In the genomic region with DNA sequence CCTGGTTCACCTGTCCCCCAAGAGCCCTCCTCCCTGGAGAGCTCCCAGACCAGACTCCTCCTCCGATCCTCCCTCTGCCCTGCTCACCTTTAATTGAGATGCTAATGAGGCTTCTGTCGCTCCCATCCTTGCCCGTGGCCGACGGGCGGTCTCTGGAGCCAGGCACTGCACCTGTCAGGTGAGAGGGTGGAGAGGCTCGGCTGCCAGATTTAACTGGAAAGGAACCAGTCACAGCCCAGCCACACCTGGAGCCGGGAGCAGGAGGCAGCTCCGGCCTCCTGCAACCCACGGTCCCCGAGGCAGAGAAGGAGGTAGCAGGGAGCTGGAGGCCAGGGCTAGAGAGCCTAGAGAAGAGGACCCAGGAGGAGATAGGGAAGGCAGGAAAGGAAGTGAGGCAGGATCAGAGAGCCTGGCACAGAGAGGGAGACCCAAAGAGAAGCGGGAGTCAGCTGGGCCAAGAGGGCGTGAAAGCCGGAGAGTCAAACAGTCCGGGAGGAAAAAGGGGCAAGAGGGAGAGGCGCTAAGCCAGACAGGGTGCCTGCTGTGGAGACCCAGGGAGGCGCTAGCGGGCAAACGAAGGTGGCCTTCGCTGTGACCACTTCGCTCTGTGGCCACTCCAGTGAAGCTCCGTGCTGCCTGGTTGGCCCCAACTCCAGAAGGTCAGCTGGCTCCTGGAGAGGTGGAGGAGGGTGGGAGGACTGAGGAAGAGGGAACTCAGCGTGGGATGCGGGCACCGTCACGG, we compare ENCODE assay signal across 10 mouse cellular contexts. TPM values are rescaled to one million over a fixed set of nuclear protein-coding genes. Genes with fewer than 3 reads are reported as not detected.
A peak's percentile ranks its signal among the peaks of the same experiment; 100 is the strongest.
DNase-seq lines count a peak whose midpoint lies in the region; ATAC-seq and TF ChIP-seq lines count a peak whose summit lies in the region.
"Had no signal": no experiment of that assay in that cellular context is flagged by ENCODE, and none has a peak within 500 bp of the region (broad histone marks: within the 10 kb centered on the region; RNA-seq: fewer than 3 reads in every experiment).

No protein-coding gene starts in this region.

- no peak for ATAC-seq in megakaryocyte, adult 5-6 weeks (ENCODE audit: poor library complexity, severe bottlenecking)
- ATAC-seq in intestine, embryonic 15.5 days = 0 out of 2 replicates have a peak, but pooled peaks have one; percentile 19
- ATAC-seq in midbrain, postnatal 0 days (ENCODE audit: low FRiP score) = no peak

- H3K9ac ChIP-seq in intestine, embryonic 15.5 days = no peak overlapping the region
- no peak overlapping the region for H3K9ac ChIP-seq in midbrain, postnatal 0 days (replicated peaks; ENCODE audit: low read length, poor library complexity, severe bottlenecking)

- H3K9me3 ChIP-seq in megakaryocyte, embryonic 14.5 days = no peaks in the 10 kb centered on the region
- no peaks in the 10 kb centered on the region for H3K9me3 ChIP-seq in intestine, embryonic 15.5 days
- no peaks in the 10 kb centered on the region for H3K9me3 ChIP-seq in midbrain, postnatal 0 days (ENCODE audit: low read length)

- no peak overlapping the region for H3K27ac ChIP-seq in intestine, embryonic 15.5 days
- no peak overlapping the region for H3K27ac ChIP-seq in midbrain, postnatal 0 days (ENCODE audit: low read depth, low read length)

- 21% methylated on average over 26 of the region's 26 CpGs for WGBS in intestine, embryonic 15.5 days
- 10% methylated on average over 26 of the region's 26 CpGs for WGBS in midbrain, postnatal 0 days

- peak overlapping the region; percentile 40 for H3K4me3 ChIP-seq in megakaryocyte, embryonic 14.5 days (replicated peaks)
- no peak overlapping the region for H3K4me3 ChIP-seq in intestine, embryonic 15.5 days (replicated peaks)
- no peak overlapping the region for H3K4me3 ChIP-seq in midbrain, postnatal 0 days (ENCODE audit: low read depth, low read length)

- H3K36me3 ChIP-seq in megakaryocyte, embryonic 14.5 days (replicated peaks; ENCODE audit: low read length) = no peaks in the 10 kb centered on the region
- no peaks in the 10 kb centered on the region for H3K36me3 ChIP-seq in intestine, embryonic 15.5 days
- no peaks in the 10 kb centered on the region for H3K36me3 ChIP-seq in midbrain, postnatal 0 days (ENCODE audit: insufficient read depth, low read length)

- DNase-seq in kidney, postnatal 4 days = peak; percentile 39 to 59
- no peak for DNase-seq in midbrain, postnatal 0 days (ENCODE audit: low spot score)
- DNase-seq in cerebellum, adult 18-20 months = no peak
- DNase-seq in gastrocnemius, postnatal 4 days (ENCODE audit: low spot score in 2 of 2) = no peak
- no peak for DNase-seq in cerebellum, postnatal 25 days
- DNase-seq: gastrocnemius, postnatal 14 days; left cerebral cortex, postnatal 4 days had no signal

- H3K27me3 ChIP-seq in megakaryocyte, embryonic 14.5 days (replicated peaks) = peaks cover 79% of the 10 kb centered on the region
- H3K27me3 ChIP-seq in intestine, embryonic 15.5 days (replicated peaks) = peaks cover 20% of the 10 kb centered on the region
- H3K27me3 ChIP-seq in midbrain, postnatal 0 days (ENCODE audit: insufficient read depth, low read length) = peaks cover 14% of the 10 kb centered on the region

- H3K4me1 ChIP-seq in megakaryocyte, embryonic 14.5 days = peaks cover 16% of the 10 kb centered on the region
- H3K4me1 ChIP-seq in intestine, embryonic 15.5 days (replicated peaks) = peaks cover 8% of the 10 kb centered on the region; the same call in 1 of the 2 replicates
- H3K4me1 ChIP-seq in midbrain, postnatal 0 days (ENCODE audit: insufficient read depth, low read length) = peaks cover 6% of the 10 kb centered on the region; the same call in 1 of the 2 replicates

- no peak for TF ChIP-seq CTCF in midbrain, postnatal 0 days (IDR thresholded peaks at IDR 0.05)

- H3K4me2 ChIP-seq in intestine, embryonic 15.5 days (replicated peaks) = 0 out of 2 replicates have a peak overlapping the region, but pooled peaks have one; percentile 16
- H3K4me2 ChIP-seq in midbrain, postnatal 0 days (ENCODE audit: low read depth, low read length, poor library complexity, severe bottlenecking) = 0 out of 2 replicates have a peak overlapping the region, but pooled peaks have one; percentile 3

RNA-seq across cellular contexts. Expression of a gene that starts 0.8 kb away (rescaled TPM):
- 0.39 TPM in 1 of 2 replicates, not detected in the other for polyA plus RNA-seq in megakaryocyte, embryonic 14.5 days (2012; ENCODE audit: insufficient read depth, low replicate concordance)
- total RNA-seq in megakaryocyte, adult 5-6 weeks (2015) = 9.0 and 9.5 TPM in 2 replicates
- 0.99 and 1.6 TPM in 2 replicates for total RNA-seq in megakaryocyte, adult 5-6 weeks (2017)
- 2.6 and 3.3 TPM in 2 replicates for polyA plus RNA-seq in intestine, embryonic 15.5 days (2015; fragmentation: Nextera tagmentation; extraction: Ambion mirVana)
- total RNA-seq in midbrain, postnatal 0 days (2014; rRNA removed) = 1.5 and 1.8 TPM in 2 replicates
- 1.8 TPM in 2 replicates for polyA plus RNA-seq in midbrain, postnatal 0 days (2015; fragmentation: Nextera tagmentation; extraction: Ambion mirVana)
- under 1 TPM; 0.39 to 0.86 TPM for total RNA-seq in gastrocnemius, postnatal 4 days (2021)

RNA-seq across cellular contexts. Expression of a gene that starts 7.6 kb away (rescaled TPM):
- polyA plus RNA-seq in megakaryocyte, embryonic 14.5 days (2012; ENCODE audit: insufficient read depth, low replicate concordance) = 41.9 and 48.8 TPM in 2 replicates
- total RNA-seq in megakaryocyte, adult 5-6 weeks (2015) = 30.0 and 30.6 TPM in 2 replicates
- 57.1 and 59.9 TPM in 2 replicates for total RNA-seq in megakaryocyte, adult 5-6 weeks (2017)
- 78.6 and 83.8 TPM in 2 replicates for polyA plus RNA-seq in intestine, embryonic 15.5 days (2015; fragmentation: Nextera tagmentation; extraction: Ambion mirVana)
- total RNA-seq in midbrain, postnatal 0 days (2014; rRNA removed) = 24.4 TPM in 2 replicates
- polyA plus RNA-seq in midbrain, postnatal 0 days (2015; fragmentation: Nextera tagmentation; extraction: Ambion mirVana) = 14.5 and 15.7 TPM in 2 replicates
- total RNA-seq in gastrocnemius, postnatal 4 days (2021) = 10 to 100 TPM; 43.8 to 48.0 TPM

RNA-seq across cellular contexts. Expression of a gene that starts 27.9 kb away (rescaled TPM):
- 10.1 and 63.6 TPM in 2 replicates for polyA plus RNA-seq in megakaryocyte, embryonic 14.5 days (2012; ENCODE audit: insufficient read depth, low replicate concordance)
- 96.4 and 101 TPM in 2 replicates for total RNA-seq in megakaryocyte, adult 5-6 weeks (2015)
- total RNA-seq in megakaryocyte, adult 5-6 weeks (2017) = 90.2 and 116 TPM in 2 replicates
- 69.1 and 71.4 TPM in 2 replicates for polyA plus RNA-seq in intestine, embryonic 15.5 days (2015; fragmentation: Nextera tagmentation; extraction: Ambion mirVana)
- total RNA-seq in midbrain, postnatal 0 days (2014; rRNA removed) = 9.2 and 15.9 TPM in 2 replicates
- polyA plus RNA-seq in midbrain, postnatal 0 days (2015; fragmentation: Nextera tagmentation; extraction: Ambion mirVana) = 10.4 and 12.9 TPM in 2 replicates
- total RNA-seq in gastrocnemius, postnatal 4 days (2021) = 10 to 100 TPM; 59.8 to 60.1 TPM

RNA-seq across cellular contexts. Expression of a gene that starts 35.4 kb away (rescaled TPM):
- polyA plus RNA-seq in megakaryocyte, embryonic 14.5 days (2012; ENCODE audit: insufficient read depth, low replicate concordance) = not detected in 2 replicates
- total RNA-seq in megakaryocyte, adult 5-6 weeks (2015) = not detected in 2 replicates
- total RNA-seq in megakaryocyte, adult 5-6 weeks (2017) = not detected in 2 replicates
- 0.14 TPM in 1 of 2 replicates, not detected in the other for polyA plus RNA-seq in intestine, embryonic 15.5 days (2015; fragmentation: Nextera tagmentation; extraction: Ambion mirVana)
- total RNA-seq in midbrain, postnatal 0 days (2014; rRNA removed) = not detected in 2 replicates
- not detected in 2 replicates for polyA plus RNA-seq in midbrain, postnatal 0 days (2015; fragmentation: Nextera tagmentation; extraction: Ambion mirVana)
- total RNA-seq in gastrocnemius, postnatal 4 days (2021) = not detected
- total RNA-seq: gastrocnemius, postnatal 14 days; left cerebral cortex, postnatal 4 days had no signal

RNA-seq across cellular contexts. Expression of a gene that starts 59.3 kb away (rescaled TPM):
- polyA plus RNA-seq in megakaryocyte, embryonic 14.5 days (2012; ENCODE audit: insufficient read depth, low replicate concordance) = 0.39 TPM in 1 of 2 replicates, not detected in the other
- total RNA-seq in megakaryocyte, adult 5-6 weeks (2015) = not detected in 2 replicates
- not detected in 2 replicates for total RNA-seq in megakaryocyte, adult 5-6 weeks (2017)
- 7.3 and 8.9 TPM in 2 replicates for polyA plus RNA-seq in intestine, embryonic 15.5 days (2015; fragmentation: Nextera tagmentation; extraction: Ambion mirVana)
- total RNA-seq in midbrain, postnatal 0 days (2014; rRNA removed) = 0.22 and 0.24 TPM in 2 replicates
- polyA plus RNA-seq in midbrain, postnatal 0 days (2015; fragmentation: Nextera tagmentation; extraction: Ambion mirVana) = 0.35 and 0.54 TPM in 2 replicates
- total RNA-seq in gastrocnemius, postnatal 4 days (2021) = under 1 TPM; 0.07 to 0.08 TPM
- total RNA-seq: gastrocnemius, postnatal 14 days; left cerebral cortex, postnatal 4 days had no signal

Comparison
In these comparisons a context has a peak if more than half of its experiments do, and no peak if none do; other contexts are left out.
1. DNase-seq: peak in kidney, postnatal 4 days (2 of 2); none in midbrain, postnatal 0 days (single experiment), cerebellum, adult 18-20 months (0 of 2), gastrocnemius, postnatal 4 days (0 of 2) and cerebellum, postnatal 25 days (0 of 2).